Mouse (Mus musculus) E14TG2a.4 (cell line): Measurements from ENCODE around the gene Gm9964.
"Not testable (repeated sequence)": the region's sequence is repeated elsewhere in the genome, so short reads cannot be mapped to it uniquely, and the experiment has no call there.

Experiments
- H3K27me3 ChIP-seq: 2 replicates; pipeline ENCODE4 v1.6.1; 2014; ENCODE audit warnings: low read length, control low read depth; ENCODE audit not compliant: insufficient read depth
- H3K36me3 ChIP-seq: 2 replicates; pipeline ENCODE4 v1.6.1; 2014; ENCODE audit warnings: low read length, control low read depth; ENCODE audit not compliant: insufficient read depth
- H3K4me1 ChIP-seq: replicated peaks from 2 replicates; pipeline ENCODE4 v1.6.1; 2014; ENCODE audit warnings: low read depth, low read length, control low read depth
- H3K4me3 ChIP-seq: replicated peaks from 2 replicates; pipeline ENCODE4 v1.5.1; 2014; ENCODE audit warnings: mild to moderate bottlenecking, low read length
- H3K9me3 ChIP-seq: 2 replicates; pipeline ENCODE4 v1.6.1; 2014; ENCODE audit warnings: low read length, control low read depth
- CTCF ChIP-seq: conservative IDR thresholded peaks from 2 replicates; pipeline ENCODE4 v1.5.1; 2014; ENCODE audit warnings: low read length
- NANOG ChIP-seq: IDR thresholded peaks from 2 replicates; pipeline ENCODE4 v1.6.1; 2014; ENCODE audit warnings: borderline replicate concordance, low read length, mixed read lengths
- POU5F1 ChIP-seq: IDR thresholded peaks from 2 replicates; pipeline ENCODE4 v1.6.1; 2014; ENCODE audit warnings: low read length, borderline replicate concordance

Gene Gm9964

DNA sequence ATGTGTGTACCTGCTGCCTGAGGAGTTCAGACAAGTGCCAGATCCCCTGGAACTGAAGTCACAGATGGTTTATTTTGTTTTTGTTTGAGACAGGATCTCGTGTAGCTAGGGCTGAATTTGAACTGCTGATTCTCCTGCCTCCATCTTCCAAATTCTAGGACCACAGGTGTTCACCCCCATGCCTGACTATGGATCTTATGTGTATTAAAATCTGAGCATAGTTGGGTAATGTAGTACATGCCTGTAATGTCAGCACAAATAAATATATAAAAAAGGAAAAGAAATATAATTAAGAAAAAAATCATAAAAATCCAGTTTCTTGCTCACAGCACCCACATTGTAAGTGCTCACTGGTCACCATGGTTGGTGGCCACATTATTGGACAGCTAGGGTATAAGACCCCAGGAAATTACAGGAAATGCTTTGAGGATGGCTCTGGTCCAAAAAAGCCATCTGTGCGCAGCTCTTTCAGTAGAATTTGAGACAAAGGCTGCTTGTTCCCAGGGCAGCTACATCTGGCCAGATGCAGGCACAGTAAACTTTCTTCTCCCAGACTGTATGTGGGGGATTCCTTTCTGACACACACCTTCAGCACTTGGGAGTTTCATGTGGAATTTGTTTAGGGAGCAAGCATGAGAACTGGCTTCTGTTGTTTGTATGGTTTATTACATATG, 16.8 kb downstream of the Gm9964 start:
- TF ChIP-seq NANOG (no peak), CTCF (no peak), POU5F1 (no peak)
- H3K27me3 ChIP-seq, result no peaks in the 10 kb centered on the region
- peaks cover 9% of the 10 kb centered on the region for H3K9me3 ChIP-seq
- no peak overlapping the region for H3K4me3 ChIP-seq
- peaks cover 8% of the 10 kb centered on the region for H3K4me1 ChIP-seq
- H3K36me3 ChIP-seq, result no peaks in the 10 kb centered on the region

GRCm38 (mm10) chr11:79273757-79274156, 22.9 kb downstream of the Gm9964 start:
- peaks cover 8% of the 10 kb centered on the region for H3K4me1 ChIP-seq
- no peaks in the 10 kb centered on the region for H3K36me3 ChIP-seq
- no peaks in the 10 kb centered on the region for H3K27me3 ChIP-seq
- H3K9me3 ChIP-seq, result no peaks in the 10 kb centered on the region
- H3K4me3 ChIP-seq, result no peak overlapping the region
- TF ChIP-seq CTCF, result no peak
- no peak for TF ChIP-seq POU5F1

DNA sequence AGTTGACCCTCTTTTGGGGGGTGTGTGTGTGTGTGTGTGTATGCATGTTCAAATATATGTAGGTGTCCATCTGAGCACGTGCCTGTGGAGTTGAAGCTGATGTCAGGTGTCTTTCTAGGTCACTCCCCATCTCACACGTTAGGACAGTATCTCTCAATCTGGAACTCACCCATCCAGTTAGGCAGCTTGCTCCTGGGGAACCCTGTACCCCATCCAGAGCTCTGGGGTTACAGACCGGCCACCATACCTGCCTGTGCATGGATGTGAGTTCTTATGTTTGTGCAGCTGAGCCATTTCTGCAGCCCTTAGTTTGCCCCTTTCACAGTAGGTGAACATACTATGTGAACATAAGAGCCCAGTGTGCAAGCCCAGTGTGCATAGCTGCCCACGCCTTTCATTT, 23.7 kb downstream of the Gm9964 start:
- H3K36me3 ChIP-seq, result no peaks in the 10 kb centered on the region
- TF ChIP-seq CTCF (no peak), POU5F1 (no peak), NANOG (no peak)
- H3K27me3 ChIP-seq, result no peaks in the 10 kb centered on the region
- no peaks in the 10 kb centered on the region for H3K9me3 ChIP-seq
- H3K4me1 ChIP-seq, result peaks cover 2% of the 10 kb centered on the region
- no peak overlapping the region for H3K4me3 ChIP-seq

DNA sequence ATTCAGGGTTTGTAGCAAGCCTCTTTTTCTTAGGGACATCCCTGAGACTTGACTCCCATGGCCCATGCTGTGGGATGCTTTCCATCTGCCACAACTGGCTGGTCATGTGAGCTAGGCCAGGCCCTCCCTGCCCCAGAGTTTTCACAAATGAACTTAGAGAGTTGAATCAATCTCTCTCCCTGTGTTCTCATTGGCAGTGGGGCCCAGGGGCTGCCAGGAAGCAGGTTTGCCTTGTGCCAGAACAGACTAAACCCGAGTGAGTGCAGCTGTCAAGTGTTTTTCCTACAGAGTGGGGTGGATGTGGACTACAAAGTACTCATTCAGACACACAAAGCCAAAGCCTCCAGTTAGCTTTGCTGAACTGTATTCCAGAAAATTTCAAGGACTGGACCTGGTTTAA, 29.5 kb downstream of the Gm9964 start:
- Histone ChIP-seq H3K36me3 (no peaks in the 10 kb centered on the region), H3K9me3 (0 out of 2 replicates have a peak, but pooled peaks cover under 1% of the 10 kb centered on the region), H3K4me1 (peaks cover 8% of the 10 kb centered on the region), H3K4me3 (no peak overlapping the region), H3K27me3 (peaks cover 10% of the 10 kb centered on the region; the same call in 1 of the 2 replicates)
- TF ChIP-seq CTCF (no peak), POU5F1 (no peak), NANOG (no peak)

DNA sequence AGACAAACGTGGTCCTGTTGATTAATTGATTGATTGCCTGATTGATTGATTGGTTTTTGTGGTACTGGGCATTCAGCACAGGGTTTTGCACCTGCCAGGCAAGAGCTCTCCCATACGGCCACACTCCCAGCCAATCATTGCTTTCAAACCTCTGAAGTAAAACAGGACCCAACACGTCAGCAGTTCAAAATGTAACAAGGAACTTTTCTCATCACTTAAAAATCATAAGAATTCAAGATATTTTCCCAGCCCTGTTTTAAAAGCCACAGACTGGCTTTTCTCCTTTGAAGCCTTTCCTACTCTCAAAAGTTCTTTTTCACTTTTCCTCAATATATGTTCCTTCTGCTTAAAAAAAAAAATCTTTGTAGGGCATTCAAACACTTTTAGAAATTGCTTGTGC, 32.3 kb downstream of the Gm9964 start:
- TF ChIP-seq CTCF, result no peak
- TF ChIP-seq NANOG, result no peak
- TF ChIP-seq POU5F1, result no peak
- peaks cover 10% of the 10 kb centered on the region; the same call in 1 of the 2 replicates for H3K27me3 ChIP-seq
- no peak overlapping the region for H3K4me3 ChIP-seq
- H3K4me1 ChIP-seq, result peaks cover 8% of the 10 kb centered on the region
- H3K36me3 ChIP-seq, result no peaks in the 10 kb centered on the region
- H3K9me3 ChIP-seq, result 0 out of 2 replicates have a peak, but pooled peaks cover 6% of the 10 kb centered on the region

DNA sequence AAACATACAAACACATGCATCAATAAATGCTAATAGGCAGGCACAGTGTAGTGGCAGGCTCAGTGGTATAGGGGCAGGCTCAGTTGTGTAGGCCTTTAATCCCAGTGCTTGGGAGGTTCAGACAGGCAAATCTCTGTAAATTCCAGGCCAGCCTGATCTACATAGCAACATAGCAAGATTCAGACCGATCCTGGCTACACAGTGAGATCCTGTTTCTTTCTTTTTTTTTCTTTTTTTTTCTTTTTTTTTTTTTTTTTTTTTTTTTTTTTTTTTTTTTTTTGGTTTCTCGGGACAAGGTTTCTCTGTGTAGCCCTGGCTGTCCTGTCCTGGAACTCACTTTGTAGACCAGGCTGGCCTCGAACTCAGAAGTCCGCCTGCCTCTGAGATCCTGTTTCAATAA, 36.6 kb downstream of the Gm9964 start:
- not testable (repeated sequence) for H3K9me3 ChIP-seq, H3K4me3 ChIP-seq, H3K36me3 ChIP-seq
- peaks cover 22% of the 10 kb centered on the region for H3K27me3 ChIP-seq
- peaks cover 10% of the 10 kb centered on the region for H3K4me1 ChIP-seq

DNA sequence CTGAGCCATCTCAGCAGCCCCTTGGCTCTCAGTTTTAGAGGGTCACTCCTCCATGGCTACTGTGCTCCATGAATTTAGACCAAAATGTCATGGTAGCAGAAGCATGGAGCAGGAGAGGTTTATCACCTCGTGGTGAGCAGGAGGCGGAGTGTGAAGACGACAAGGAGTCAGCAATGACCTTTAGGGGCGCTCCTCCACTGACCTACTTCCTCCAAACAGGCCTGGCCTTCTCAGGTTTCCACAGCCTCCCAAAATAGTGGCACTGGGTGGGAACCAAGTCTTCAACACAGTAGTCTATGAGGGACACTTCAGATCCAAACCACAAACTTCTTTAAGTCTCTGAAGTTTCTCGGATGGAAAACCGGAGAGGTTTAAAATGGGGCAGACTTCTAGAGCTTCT, 38.0 kb downstream of the Gm9964 start:
- TF ChIP-seq CTCF, result no peak
- TF ChIP-seq NANOG, result no peak
- TF ChIP-seq POU5F1, result no peak
- H3K4me1 ChIP-seq, result peaks cover 16% of the 10 kb centered on the region
- no peaks in the 10 kb centered on the region for H3K36me3 ChIP-seq
- H3K9me3 ChIP-seq, result 0 out of 2 replicates have a peak, but pooled peaks cover 6% of the 10 kb centered on the region
- no peak overlapping the region for H3K4me3 ChIP-seq
- H3K27me3 ChIP-seq, result peaks cover 25% of the 10 kb centered on the region

DNA sequence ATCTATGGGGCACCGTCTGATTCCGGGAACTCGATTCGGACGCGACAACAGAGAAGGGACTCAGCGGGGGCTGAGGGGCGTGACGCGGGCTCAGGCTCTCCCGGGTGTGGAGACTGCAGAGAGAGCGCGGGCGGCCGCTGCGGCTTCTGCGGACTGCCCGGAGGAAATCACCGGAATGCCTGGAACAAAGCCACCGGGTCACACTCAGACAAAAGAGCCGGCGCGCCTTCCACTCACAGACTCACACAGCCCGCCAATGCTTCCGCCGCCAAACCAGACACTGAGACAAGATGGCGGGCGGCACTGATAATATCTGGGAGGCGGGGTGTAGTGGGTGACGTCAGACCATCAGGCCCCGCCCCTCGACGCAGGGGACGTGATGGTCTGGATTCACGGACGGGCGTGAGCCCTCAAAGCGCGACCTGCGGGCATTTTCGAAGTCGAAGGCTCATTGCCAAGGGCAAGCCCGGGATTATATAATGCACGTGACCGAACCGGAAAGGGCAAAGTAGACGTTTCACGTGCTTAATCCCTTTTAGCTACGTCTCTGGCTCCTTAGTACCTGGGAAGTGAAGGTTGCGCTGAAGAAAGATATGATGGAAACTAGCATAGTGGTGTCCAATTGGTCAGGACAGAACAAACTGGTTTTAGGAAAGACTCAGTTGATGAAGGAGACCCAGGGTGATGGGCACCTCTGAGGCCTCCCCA, 42.2 kb downstream of the Gm9964 start, which contains the start of gene Wsb1:
Wsb1 (minus strand) TSS at position 281 of the 708 bp plus-strand sequence.
- H3K36me3 ChIP-seq, result peaks cover 27% of the 10 kb centered on the region
- H3K27me3 ChIP-seq, result peaks cover 16% of the 10 kb centered on the region
- H3K4me3 ChIP-seq, result peak within 1 kb of the TSS; percentile 96
- no peak for TF ChIP-seq NANOG
- no peak for TF ChIP-seq CTCF
- no peak for TF ChIP-seq POU5F1
- H3K4me1 ChIP-seq, result peaks cover 49% of the 10 kb centered on the region
- no peaks in the 10 kb centered on the region for H3K9me3 ChIP-seq

- H3K4me1 ChIP-seq, result peaks cover 48% of the 10 kb centered on the region
- TF ChIP-seq CTCF (no peak), NANOG (no peak), POU5F1 (no peak)
- H3K4me3 ChIP-seq, result peak overlapping the region; percentile 96
- peaks cover 35% of the 10 kb centered on the region for H3K36me3 ChIP-seq
- H3K9me3 ChIP-seq, result no peaks in the 10 kb centered on the region
- H3K27me3 ChIP-seq, result peaks cover 16% of the 10 kb centered on the region
These were observed 42.9 kb downstream of the Gm9964 start for GRCm38 (mm10) chr11:79253542-79254390.
